Mouse (Mus musculus): ENCODE results near the gene Phf2.

DNA sequence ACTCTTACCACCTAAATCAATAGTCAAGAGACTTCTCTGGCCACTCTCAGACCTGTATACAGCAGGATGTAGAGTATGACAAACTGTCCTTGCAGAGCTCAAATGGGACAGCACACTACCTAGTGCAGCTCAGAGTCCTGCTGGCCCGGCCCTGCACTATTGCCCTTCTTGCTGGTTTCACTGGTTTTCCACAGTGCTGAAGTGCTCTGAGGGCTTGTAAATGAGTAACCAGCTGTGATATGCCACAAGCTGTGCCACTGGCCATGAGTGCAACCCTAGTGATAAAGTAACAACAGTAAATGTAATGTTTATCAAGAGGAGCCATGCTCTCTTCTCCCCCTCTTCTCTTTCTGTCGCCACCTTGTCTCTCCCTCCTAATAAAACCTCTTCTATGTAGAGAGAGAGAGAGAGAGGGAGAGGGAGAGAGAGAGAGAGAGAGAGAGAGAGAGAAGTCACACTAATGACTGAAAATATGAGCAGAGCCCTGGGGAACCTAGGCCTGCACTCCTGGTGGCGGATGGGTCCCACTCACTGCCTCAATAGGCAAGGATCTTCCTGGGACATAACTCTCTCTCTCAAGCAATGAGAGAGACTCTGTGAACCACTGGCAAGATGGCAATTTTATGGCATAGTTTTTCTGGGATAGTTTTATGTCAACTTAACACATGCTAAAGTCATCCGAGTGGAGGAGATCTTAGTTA is 19.5 kb upstream of the Phf2 start:
- no peak for TF ChIP-seq EP300 (IDR thresholded peaks at IDR 0.05; ENCODE audit: insufficient read depth, low read depth, low read length)
- TF ChIP-seq CTCF (IDR thresholded peaks at IDR 0.05) = no peak
